Mouse (Mus musculus) embryonic facial prominence, embryonic 15.5 days (tissue): ENCODE results near the gene Asic4. TPM values are rescaled to one million over a fixed set of nuclear protein-coding genes. Genes with fewer than 3 reads are reported as not detected.
A peak's percentile ranks its signal among the peaks of the same experiment; 100 is the strongest.

Source experiments
- ATAC-seq: fragments of 200-750 bp; cut with Nextera tagmentation; 2 replicates; pipeline ENCODE4 v1.8.0; 2017; ENCODE audit warnings: low read depth, moderate TSS enrichment; ENCODE audit not compliant: insufficient number of reproducible peaks, low FRiP score, low TSS enrichment
- H3K27ac ChIP-seq: fragments of 300-500 bp; sonication (generic); replicated peaks from 2 replicates; pipeline ENCODE4 v1.5.1; 2015; ENCODE audit warnings: mild to moderate bottlenecking, inconsistent platforms
- H3K27me3 ChIP-seq: fragments of 300-500 bp; sonication (generic); 2 replicates; pipeline ENCODE4 v1.6.1; 2015; ENCODE audit warnings: inconsistent platforms
- H3K36me3 ChIP-seq: fragments of 300-500 bp; sonication (generic); 2 replicates; pipeline ENCODE4 v1.6.1; 2015; ENCODE audit warnings: mild to moderate bottlenecking, inconsistent platforms
- H3K4me1 ChIP-seq: fragments of 300-500 bp; sonication (generic); 2 replicates; pipeline ENCODE4 v1.6.1; 2015; ENCODE audit warnings: inconsistent platforms
- H3K4me2 ChIP-seq: fragments of 300-500 bp; sonication (generic); replicated peaks from 2 replicates; pipeline ENCODE4 v1.6.1; 2015; ENCODE audit warnings: mild to moderate bottlenecking, inconsistent platforms
- H3K4me3 ChIP-seq: fragments of 300-500 bp; sonication (generic); replicated peaks from 2 replicates; pipeline ENCODE4 v1.5.1; 2015; ENCODE audit warnings: mild to moderate bottlenecking, inconsistent platforms
- H3K9ac ChIP-seq: fragments of 300-500 bp; sonication (generic); 2 replicates; pipeline ENCODE4 v1.6.1; 2015; ENCODE audit warnings: inconsistent platforms
- H3K9me3 ChIP-seq: fragments of 300-500 bp; sonication (generic); replicated peaks from 2 replicates; pipeline ENCODE4 v1.6.1; 2016; ENCODE audit warnings: inconsistent platforms
- WGBS: fragments of 180-500 bp; shearing (Covaris S2); methylation state at CpG from one replicate; pipeline ENCODE4 v1.1.7; 2015; 5-methylcytosine and 5-hydroxymethylcytosine counted together
- polyA plus RNA-seq: library from polyadenylated mRNA; unstranded; fragments of >200 nt; fragmentation: Nextera tagmentation; extraction: Ambion mirVana; gene quantifications from 2 replicates; pipeline ENCODE4 v1.2.1, GENCODE M21; 2015

Gene Asic4
- polyA plus RNA-seq, 1 experiment from 2014 or later = 0.65 TPM

GRCm38 (mm10) chr1:75490785-75491551 lies 40.7 kb downstream of the Asic4 start:
- H3K27me3 ChIP-seq = peaks cover 32% of the 10 kb centered on the region
- no peaks in the 10 kb centered on the region for H3K9me3 ChIP-seq
- H3K27ac ChIP-seq = no peak overlapping the region
- H3K4me2 ChIP-seq = no peak overlapping the region
- no peak for ATAC-seq
- no peak overlapping the region for H3K9ac ChIP-seq
- peaks cover 27% of the 10 kb centered on the region for H3K4me1 ChIP-seq
- 85% methylated on average over 34 of the region's 34 CpGs for WGBS
- H3K4me3 ChIP-seq = no peak overlapping the region
- peaks cover 42% of the 10 kb centered on the region for H3K36me3 ChIP-seq

- Histone ChIP-seq H3K36me3 (peaks cover 60% of the 10 kb centered on the region), H3K4me2 (no peak overlapping the region), H3K4me3 (no peak overlapping the region), H3K4me1 (peaks cover 15% of the 10 kb centered on the region), H3K27me3 (peaks cover 16% of the 10 kb centered on the region; the same call in 1 of the 2 replicates), H3K9ac (no peak overlapping the region), H3K9me3 (no peaks in the 10 kb centered on the region), H3K27ac (no peak overlapping the region)
- ATAC-seq = no peak
- WGBS = 53% methylated on average over 24 of the region's 24 CpGs
Observed at GRCm38 (mm10) chr1:75492579-75493170, 42.4 kb downstream of the Asic4 start.

DNA sequence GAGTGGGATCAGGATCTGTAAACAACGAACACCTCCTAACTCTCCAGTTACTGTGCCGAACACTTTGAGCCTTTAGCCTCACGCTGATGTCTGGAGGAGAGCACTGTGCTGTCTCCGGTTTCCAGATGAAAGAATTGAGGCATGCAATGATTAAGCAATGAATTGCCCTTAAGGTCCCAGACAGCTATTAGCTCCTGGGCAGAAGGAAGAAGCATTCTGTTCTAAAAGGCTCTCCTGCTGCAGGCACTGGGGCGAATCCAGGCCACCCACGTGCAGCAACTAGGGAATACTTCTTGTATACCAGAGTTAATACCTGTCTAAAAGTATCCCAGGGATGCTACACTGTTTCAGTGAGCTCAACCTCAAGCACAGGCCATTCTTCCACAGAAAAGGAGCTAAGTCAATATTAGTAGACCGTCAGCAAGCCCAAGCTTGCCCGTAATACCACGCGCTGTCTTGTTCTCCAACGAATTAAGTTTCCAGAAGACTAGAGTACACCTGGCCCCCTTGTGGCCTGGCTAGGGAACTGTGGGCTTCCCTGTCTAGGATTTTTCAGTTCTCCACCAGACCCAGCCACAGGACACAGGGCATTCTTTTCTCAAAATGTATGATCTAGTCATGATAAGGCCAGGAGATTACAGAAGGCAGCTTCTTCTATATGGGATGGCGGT lies 44.8 kb downstream of the Asic4 start:
- 41% methylated on average over 12 of the region's 12 CpGs for WGBS
- Histone ChIP-seq H3K27me3 (no peaks in the 10 kb centered on the region), H3K4me1 (0 out of 2 replicates have a peak, but pooled peaks cover 9% of the 10 kb centered on the region), H3K9me3 (no peaks in the 10 kb centered on the region), H3K36me3 (peaks cover 77% of the 10 kb centered on the region), H3K4me2 (no peak overlapping the region), H3K4me3 (no peak overlapping the region), H3K27ac (no peak overlapping the region), H3K9ac (no peak overlapping the region)
- no peak for ATAC-seq

DNA sequence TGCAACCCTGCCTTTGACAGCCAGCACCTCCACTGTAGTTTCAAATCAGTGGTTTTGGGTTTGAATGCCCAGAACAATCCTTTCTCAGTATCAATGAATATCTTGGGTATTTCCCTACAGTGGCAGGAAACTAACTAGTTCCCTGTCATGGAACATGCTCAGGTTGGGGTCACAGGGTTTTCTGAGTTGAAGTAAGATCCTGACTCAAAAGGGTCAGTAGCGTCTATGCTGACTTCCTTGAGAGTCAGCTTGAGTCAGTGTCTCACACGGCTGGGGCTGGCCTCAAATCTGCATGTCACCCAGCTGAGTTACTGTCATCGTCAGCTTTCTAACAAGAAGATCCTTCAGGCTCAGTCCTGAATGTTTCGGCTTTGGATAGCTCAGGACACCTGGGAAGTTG lies 48.7 kb downstream of the Asic4 start:
- H3K27ac ChIP-seq = no peak overlapping the region
- no peak overlapping the region for H3K4me2 ChIP-seq
- 82% methylated on average over 4 of the region's 4 CpGs for WGBS
- peaks cover 80% of the 10 kb centered on the region for H3K36me3 ChIP-seq
- peaks cover 23% of the 10 kb centered on the region for H3K4me1 ChIP-seq
- H3K4me3 ChIP-seq = no peak overlapping the region
- H3K9ac ChIP-seq = no peak overlapping the region
- H3K27me3 ChIP-seq = no peaks in the 10 kb centered on the region
- H3K9me3 ChIP-seq = no peaks in the 10 kb centered on the region
- ATAC-seq = no peak

DNA sequence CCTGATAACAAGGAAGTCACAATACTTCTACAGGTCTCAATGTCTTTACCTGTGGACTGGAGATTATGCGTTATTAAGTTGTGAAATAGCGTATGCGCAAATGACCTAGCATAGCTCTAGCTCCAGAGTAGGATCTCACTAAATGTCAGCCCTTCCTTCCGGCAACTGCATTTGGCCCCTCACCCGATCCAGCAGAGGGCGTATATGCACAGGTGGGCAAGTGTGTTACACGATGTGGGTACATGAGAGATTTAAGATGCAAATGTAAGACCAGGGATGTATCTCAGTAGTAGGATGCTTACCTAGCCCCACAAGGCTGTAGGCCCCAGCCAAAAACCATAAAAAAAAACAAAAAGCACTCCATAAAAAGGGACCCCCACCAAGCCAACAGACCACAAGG lies 49.2 kb downstream of the Asic4 start:
- Histone ChIP-seq H3K4me2 (no peak overlapping the region), H3K27me3 (no peaks in the 10 kb centered on the region), H3K36me3 (peaks cover 81% of the 10 kb centered on the region), H3K27ac (no peak overlapping the region), H3K9me3 (no peaks in the 10 kb centered on the region), H3K9ac (no peak overlapping the region), H3K4me3 (no peak overlapping the region), H3K4me1 (peaks cover 28% of the 10 kb centered on the region)
- no peak for ATAC-seq
- WGBS = 80% methylated on average over 7 of the region's 7 CpGs

- no peak overlapping the region for H3K4me3 ChIP-seq
- H3K4me1 ChIP-seq = peaks cover 34% of the 10 kb centered on the region
- H3K27me3 ChIP-seq = no peaks in the 10 kb centered on the region
- H3K9me3 ChIP-seq = no peaks in the 10 kb centered on the region
- ATAC-seq = no peak
- no peak overlapping the region for H3K27ac ChIP-seq
- no peak overlapping the region for H3K4me2 ChIP-seq
- H3K36me3 ChIP-seq = peaks cover 67% of the 10 kb centered on the region
- H3K9ac ChIP-seq = no peak overlapping the region
- 95% methylated on average over 9 of the region's 9 CpGs for WGBS
Observed at GRCm38 (mm10) chr1:75501905-75502304, 51.7 kb downstream of the Asic4 start.

DNA sequence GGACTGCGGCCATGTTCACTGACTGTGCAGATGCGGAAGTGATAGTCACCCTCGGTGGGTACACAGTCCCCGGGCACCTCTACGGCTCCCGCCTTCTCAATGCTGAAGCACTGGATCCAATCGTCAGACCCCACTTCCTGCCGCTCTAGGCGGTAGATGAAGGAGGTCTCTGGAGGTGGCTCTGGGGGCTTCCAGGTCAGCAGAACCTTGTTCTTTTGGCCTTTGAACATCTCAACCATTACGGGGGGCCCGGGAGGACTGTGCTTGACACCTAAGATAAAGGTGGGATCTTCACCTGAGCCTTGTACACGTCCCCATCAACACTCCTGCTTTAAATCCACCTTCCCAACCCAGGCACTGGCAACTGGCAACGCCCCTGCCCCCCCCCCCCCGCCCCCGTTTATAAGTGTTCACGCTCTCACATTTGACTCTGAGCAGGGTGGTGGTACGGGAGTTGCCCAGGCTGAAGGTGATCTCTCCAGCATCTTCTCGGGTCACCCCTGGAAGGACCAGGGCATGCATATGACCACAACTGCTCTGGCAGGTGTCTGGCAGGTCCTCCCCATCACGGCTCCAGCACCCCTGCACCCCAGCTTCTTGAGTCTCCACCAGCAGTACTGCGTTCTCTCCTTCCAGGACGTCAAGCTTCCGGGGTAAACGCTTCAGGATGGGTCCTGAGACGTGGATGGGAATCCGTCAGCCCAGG lies 52.9 kb downstream of the Asic4 start:
- Histone ChIP-seq H3K27ac (no peak overlapping the region), H3K9ac (no peak overlapping the region), H3K36me3 (peaks cover 55% of the 10 kb centered on the region), H3K4me3 (peak overlapping the region; percentile 73; the same call in 1 of the 2 replicates), H3K9me3 (no peaks in the 10 kb centered on the region), H3K4me1 (peaks cover 39% of the 10 kb centered on the region), H3K4me2 (peak overlapping the region; percentile 79; the same call in 1 of the 2 replicates), H3K27me3 (no peaks in the 10 kb centered on the region)
- no peak for ATAC-seq
- WGBS = 87% methylated on average over 25 of the region's 25 CpGs

GRCm38 (mm10) chr1:75503651-75503980 lies 53.4 kb downstream of the Asic4 start:
- Histone ChIP-seq H3K4me2 (peak overlapping the region; percentile 79), H3K36me3 (peaks cover 50% of the 10 kb centered on the region), H3K9me3 (no peaks in the 10 kb centered on the region), H3K4me1 (peaks cover 39% of the 10 kb centered on the region), H3K27ac (no peak overlapping the region), H3K4me3 (peak overlapping the region; percentile 73), H3K27me3 (no peaks in the 10 kb centered on the region), H3K9ac (no peak overlapping the region)
- WGBS = 65% methylated on average over 23 of the region's 23 CpGs
- ATAC-seq = no peak

DNA sequence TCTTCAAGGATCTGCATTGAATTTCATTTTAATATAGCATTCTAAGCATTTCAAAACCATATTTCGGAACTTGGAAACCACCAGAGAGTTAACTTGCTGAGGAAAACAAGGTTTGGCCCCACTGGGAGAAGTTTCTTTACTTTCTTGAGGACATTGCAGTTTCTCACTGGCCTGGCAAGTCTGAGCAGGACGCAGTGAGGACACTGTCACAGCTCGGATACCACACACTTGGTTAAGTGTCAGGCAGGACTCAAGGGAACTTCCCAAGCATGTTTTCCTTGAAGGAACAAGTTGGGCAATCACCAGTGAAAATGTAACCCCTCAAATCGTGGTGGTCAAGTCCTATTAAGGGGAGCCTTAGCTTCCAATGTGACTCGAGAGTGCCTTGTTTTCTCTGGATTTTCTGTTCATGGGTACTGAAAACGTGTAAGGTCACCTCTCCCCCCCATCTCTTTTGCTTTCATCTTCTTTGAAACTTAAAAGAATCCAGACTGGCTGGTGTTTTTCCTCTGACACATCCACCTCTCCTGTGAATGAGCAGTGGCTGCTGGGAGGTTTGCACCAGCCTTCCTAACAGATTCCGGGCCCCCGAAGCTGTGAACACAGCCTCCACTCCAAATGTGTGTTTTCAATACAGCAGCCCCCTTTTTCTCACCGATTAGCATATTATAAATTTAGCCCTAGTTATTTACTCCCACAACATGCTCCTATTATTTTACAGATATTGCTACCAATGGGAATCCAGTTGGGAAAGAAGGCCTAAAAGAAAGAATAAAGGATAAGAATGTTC lies 54.2 kb downstream of the Asic4 start:
- H3K36me3 ChIP-seq = peaks cover 41% of the 10 kb centered on the region
- peak overlapping the region; percentile 98 for H3K27ac ChIP-seq
- H3K4me2 ChIP-seq = peak overlapping the region; percentile 79
- H3K4me1 ChIP-seq = peaks cover 42% of the 10 kb centered on the region
- no peaks in the 10 kb centered on the region for H3K27me3 ChIP-seq
- WGBS = 37% methylated on average over 9 of the region's 9 CpGs
- no peak overlapping the region for H3K9ac ChIP-seq
- no peak for ATAC-seq
- H3K4me3 ChIP-seq = peak overlapping the region; percentile 73
- no peaks in the 10 kb centered on the region for H3K9me3 ChIP-seq

- Histone ChIP-seq H3K4me2 (peak overlapping the region; percentile 79), H3K36me3 (peaks cover 32% of the 10 kb centered on the region), H3K4me3 (peak overlapping the region; percentile 73), H3K4me1 (peaks cover 43% of the 10 kb centered on the region), H3K9me3 (no peaks in the 10 kb centered on the region), H3K27ac (peak overlapping the region; percentile 98), H3K27me3 (no peaks in the 10 kb centered on the region), H3K9ac (peak overlapping the region; percentile 60)
- peak; percentile 26; the same call in 1 of the 2 replicates for ATAC-seq
- WGBS = under 1% methylated on average over 84 of the region's 84 CpGs
Observed at GRCm38 (mm10) chr1:75505159-75505955, 55.1 kb downstream of the Asic4 start.
